Mouse (Mus musculus): Measurements from ENCODE around the gene Gcnt1. TPM values are rescaled to one million over a fixed set of nuclear protein-coding genes. Genes with fewer than 3 reads are reported as not detected.

Gcnt1 gene
- polyA plus RNA-seq, 1 experiment from 2014 or later, result 62.8 TPM

GRCm38 (mm10) chr19:17344881-17345280, 27.8 kb downstream of the Gcnt1 start:
- WGBS, result 87% methylated on average over 7 of the region's 7 CpGs
- H3K9ac ChIP-seq (ENCODE audit: low read depth, low read length), result no peak overlapping the region
- no peaks in the 10 kb centered on the region for H3K36me3 ChIP-seq (ENCODE audit: insufficient read depth, low read length)
- no peak for TF ChIP-seq CTCF (IDR thresholded peaks at IDR 0.05; ENCODE audit: low read depth)
- no peak overlapping the region for H3K4me3 ChIP-seq (replicated peaks; ENCODE audit: low read depth, low read length)
- H3K4me2 ChIP-seq (ENCODE audit: low read length), result no peak overlapping the region
- no peaks in the 10 kb centered on the region for H3K4me1 ChIP-seq (replicated peaks; ENCODE audit: insufficient read depth, low read length)
- H3K27me3 ChIP-seq (ENCODE audit: insufficient read depth, low read length), result no peaks in the 10 kb centered on the region
- DNase-seq (ENCODE audit: low spot score), result no peak
- ATAC-seq (replicated peaks; ENCODE audit: low FRiP score, low read depth), result no peak
- no peaks in the 10 kb centered on the region for H3K9me3 ChIP-seq (replicated peaks; ENCODE audit: low read length)
- no peak overlapping the region for H3K27ac ChIP-seq

- 83% methylated on average over 2 of the region's 2 CpGs for WGBS
- ATAC-seq (replicated peaks; ENCODE audit: low FRiP score, low read depth) (no peak), DNase-seq (ENCODE audit: low spot score) (no peak)
- Histone ChIP-seq H3K27ac (no peak overlapping the region), H3K4me1 (replicated peaks; ENCODE audit: insufficient read depth, low read length) (0 out of 2 replicates have a peak, but pooled peaks cover 3% of the 10 kb centered on the region), H3K36me3 (ENCODE audit: insufficient read depth, low read length) (no peaks in the 10 kb centered on the region), H3K4me3 (replicated peaks; ENCODE audit: low read depth, low read length) (no peak overlapping the region), H3K27me3 (ENCODE audit: insufficient read depth, low read length) (no peaks in the 10 kb centered on the region), H3K9ac (ENCODE audit: low read depth, low read length) (no peak overlapping the region), H3K4me2 (ENCODE audit: low read length) (no peak overlapping the region), H3K9me3 (replicated peaks; ENCODE audit: low read length) (no peaks in the 10 kb centered on the region)
- no peak for TF ChIP-seq CTCF (IDR thresholded peaks at IDR 0.05; ENCODE audit: low read depth)
Measured at GRCm38 (mm10) chr19:17339563-17339962, 33.1 kb downstream of the Gcnt1 start.

- H3K4me3 ChIP-seq (replicated peaks; ENCODE audit: low read depth, low read length), result no peak overlapping the region
- H3K27me3 ChIP-seq (ENCODE audit: insufficient read depth, low read length), result no peaks in the 10 kb centered on the region
- no peak overlapping the region for H3K9ac ChIP-seq (ENCODE audit: low read depth, low read length)
- DNase-seq (ENCODE audit: low spot score) (peak; percentile 35), ATAC-seq (replicated peaks; ENCODE audit: low FRiP score, low read depth) (no peak)
- no peaks in the 10 kb centered on the region for H3K9me3 ChIP-seq (replicated peaks; ENCODE audit: low read length)
- H3K4me1 ChIP-seq (replicated peaks; ENCODE audit: insufficient read depth, low read length), result 0 out of 2 replicates have a peak, but pooled peaks cover 3% of the 10 kb centered on the region
- no peak overlapping the region for H3K27ac ChIP-seq
- WGBS, result 34% methylated on average over 7 of the region's 7 CpGs
- no peak for TF ChIP-seq CTCF (IDR thresholded peaks at IDR 0.05; ENCODE audit: low read depth)
- no peaks in the 10 kb centered on the region for H3K36me3 ChIP-seq (ENCODE audit: insufficient read depth, low read length)
- H3K4me2 ChIP-seq (ENCODE audit: low read length), result no peak overlapping the region
Measured at GRCm38 (mm10) chr19:17337057-17337679, 35.5 kb downstream of the Gcnt1 start.

- no peak overlapping the region for H3K4me2 ChIP-seq (ENCODE audit: low read length)
- DNase-seq (ENCODE audit: low spot score) (peak; percentile 64), ATAC-seq (replicated peaks; ENCODE audit: low FRiP score, low read depth) (no peak)
- no peaks in the 10 kb centered on the region for H3K9me3 ChIP-seq (replicated peaks; ENCODE audit: low read length)
- 0 out of 2 replicates have a peak, but pooled peaks cover 3% of the 10 kb centered on the region for H3K4me1 ChIP-seq (replicated peaks; ENCODE audit: insufficient read depth, low read length)
- H3K9ac ChIP-seq (ENCODE audit: low read depth, low read length), result no peak overlapping the region
- no peak overlapping the region for H3K27ac ChIP-seq
- no peaks in the 10 kb centered on the region for H3K36me3 ChIP-seq (ENCODE audit: insufficient read depth, low read length)
- no peak overlapping the region for H3K4me3 ChIP-seq (replicated peaks; ENCODE audit: low read depth, low read length)
- no peak for TF ChIP-seq CTCF (IDR thresholded peaks at IDR 0.05; ENCODE audit: low read depth)
- no peaks in the 10 kb centered on the region for H3K27me3 ChIP-seq (ENCODE audit: insufficient read depth, low read length)
- 32% methylated on average over 7 of the region's 7 CpGs for WGBS
Measured at GRCm38 (mm10) chr19:17336646-17337045, 36.0 kb downstream of the Gcnt1 start.

- Histone ChIP-seq H3K4me3 (replicated peaks; ENCODE audit: low read depth, low read length) (no peak overlapping the region), H3K4me1 (replicated peaks; ENCODE audit: insufficient read depth, low read length) (0 out of 2 replicates have a peak, but pooled peaks cover 3% of the 10 kb centered on the region), H3K9me3 (replicated peaks; ENCODE audit: low read length) (no peaks in the 10 kb centered on the region), H3K27ac (no peak overlapping the region), H3K36me3 (ENCODE audit: insufficient read depth, low read length) (no peaks in the 10 kb centered on the region), H3K27me3 (ENCODE audit: insufficient read depth, low read length) (no peaks in the 10 kb centered on the region), H3K9ac (ENCODE audit: low read depth, low read length) (no peak overlapping the region), H3K4me2 (ENCODE audit: low read length) (no peak overlapping the region)
- DNase-seq (ENCODE audit: low spot score) (no peak), ATAC-seq (replicated peaks; ENCODE audit: low FRiP score, low read depth) (no peak)
- no peak for TF ChIP-seq CTCF (IDR thresholded peaks at IDR 0.05; ENCODE audit: low read depth)
- 91% methylated on average over 12 of the region's 12 CpGs for WGBS
Measured at GRCm38 (mm10) chr19:17334644-17335333, 37.9 kb downstream of the Gcnt1 start.

- H3K9ac ChIP-seq (ENCODE audit: low read depth, low read length), result no peak overlapping the region
- H3K27me3 ChIP-seq (ENCODE audit: insufficient read depth, low read length), result no peaks in the 10 kb centered on the region
- no peaks in the 10 kb centered on the region for H3K36me3 ChIP-seq (ENCODE audit: insufficient read depth, low read length)
- H3K4me1 ChIP-seq (replicated peaks; ENCODE audit: insufficient read depth, low read length), result 0 out of 2 replicates have a peak, but pooled peaks cover 3% of the 10 kb centered on the region
- ATAC-seq (replicated peaks; ENCODE audit: low FRiP score, low read depth) (no peak), DNase-seq (ENCODE audit: low spot score) (peak; percentile 79)
- H3K4me3 ChIP-seq (replicated peaks; ENCODE audit: low read depth, low read length), result no peak overlapping the region
- H3K9me3 ChIP-seq (replicated peaks; ENCODE audit: low read length), result no peaks in the 10 kb centered on the region
- WGBS, result 62% methylated on average over 7 of the region's 7 CpGs
- TF ChIP-seq CTCF (IDR thresholded peaks at IDR 0.05; ENCODE audit: low read depth), result no peak
- no peak overlapping the region for H3K4me2 ChIP-seq (ENCODE audit: low read length)
- H3K27ac ChIP-seq, result no peak overlapping the region
Measured at GRCm38 (mm10) chr19:17333043-17333442, 39.6 kb downstream of the Gcnt1 start.
